In genomic region chr4:98727959-98728347, GRCm38 (mm10) we compare ENCODE assay signal across 10 mouse cellular contexts. TPM values are rescaled to one million over a fixed set of nuclear protein-coding genes. Genes with fewer than 3 reads are reported as not detected.
DNase-seq lines count a peak whose midpoint lies in the region; ATAC-seq and TF ChIP-seq lines count a peak whose summit lies in the region.
"Had no signal": no experiment of that assay in that cellular context is flagged by ENCODE, and none has a peak within 500 bp of the region (broad histone marks: within the 10 kb centered on the region; RNA-seq: fewer than 3 reads in every experiment).

No protein-coding gene starts in this region.

- H3K4me1 ChIP-seq in heart, postnatal 0 days (ENCODE audit: control insufficient read depth, insufficient read depth) = 0 out of 2 replicates have a peak, but pooled peaks cover 12% of the 10 kb centered on the region
- peaks cover 15% of the 10 kb centered on the region for H3K4me1 ChIP-seq in embryonic facial prominence, embryonic 15.5 days
- H3K4me1 ChIP-seq in limb, embryonic 10.5 days = peaks cover 22% of the 10 kb centered on the region
- H3K4me1 ChIP-seq in neural tube, embryonic 13.5 days (replicated peaks) = peaks cover 21% of the 10 kb centered on the region

- H3K27ac ChIP-seq in heart, postnatal 0 days (ENCODE audit: low read depth) = no peak overlapping the region
- H3K27ac ChIP-seq in embryonic facial prominence, embryonic 15.5 days (replicated peaks) = no peak overlapping the region
- no peak overlapping the region for H3K27ac ChIP-seq in limb, embryonic 10.5 days
- no peak overlapping the region for H3K27ac ChIP-seq in neural tube, embryonic 13.5 days (replicated peaks)

- no peaks in the 10 kb centered on the region for H3K36me3 ChIP-seq in heart, postnatal 0 days (replicated peaks; ENCODE audit: control insufficient read depth, insufficient read depth, low read length)
- no peaks in the 10 kb centered on the region for H3K36me3 ChIP-seq in embryonic facial prominence, embryonic 15.5 days
- H3K36me3 ChIP-seq in limb, embryonic 10.5 days = no peaks in the 10 kb centered on the region
- H3K36me3 ChIP-seq in neural tube, embryonic 13.5 days = no peaks in the 10 kb centered on the region

- TF ChIP-seq EP300 in heart, postnatal 0 days (IDR thresholded peaks at IDR 0.05; ENCODE audit: low read depth) = no peak

- H3K9me3 ChIP-seq in heart, postnatal 0 days (replicated peaks; ENCODE audit: control insufficient read depth, low read length) = no peaks in the 10 kb centered on the region
- H3K9me3 ChIP-seq in embryonic facial prominence, embryonic 15.5 days (replicated peaks) = no peaks in the 10 kb centered on the region
- no peaks in the 10 kb centered on the region for H3K9me3 ChIP-seq in limb, embryonic 10.5 days (replicated peaks)
- no peaks in the 10 kb centered on the region; the same call in 1 of the 2 replicates for H3K9me3 ChIP-seq in neural tube, embryonic 13.5 days

- H3K4me3 ChIP-seq in heart, postnatal 0 days (ENCODE audit: low read depth, low read length) = peak overlapping the region; percentile 22
- H3K4me3 ChIP-seq in embryonic facial prominence, embryonic 15.5 days (replicated peaks) = peak overlapping the region; percentile 16; the same call in 1 of the 2 replicates
- peak overlapping the region; percentile 56 for H3K4me3 ChIP-seq in limb, embryonic 10.5 days
- peak overlapping the region; percentile 10; the same call in 1 of the 2 replicates for H3K4me3 ChIP-seq in neural tube, embryonic 13.5 days

- H3K9ac ChIP-seq in heart, postnatal 0 days (replicated peaks; ENCODE audit: low read depth, low read length) = no peak overlapping the region
- no peak overlapping the region for H3K9ac ChIP-seq in embryonic facial prominence, embryonic 15.5 days
- H3K9ac ChIP-seq in neural tube, embryonic 13.5 days = no peak overlapping the region

- H3K4me2 ChIP-seq in heart, postnatal 0 days (ENCODE audit: low read depth, low read length) = peak overlapping the region; percentile 49
- peak overlapping the region; percentile 55 for H3K4me2 ChIP-seq in embryonic facial prominence, embryonic 15.5 days (replicated peaks)
- H3K4me2 ChIP-seq in neural tube, embryonic 13.5 days = peak overlapping the region; percentile 58

- H3K27me3 ChIP-seq in heart, postnatal 0 days (ENCODE audit: control insufficient read depth, insufficient read depth, low read length) = 0 out of 2 replicates have a peak, but pooled peaks cover 15% of the 10 kb centered on the region
- peaks cover 9% of the 10 kb centered on the region; the same call in 1 of the 2 replicates for H3K27me3 ChIP-seq in embryonic facial prominence, embryonic 15.5 days
- H3K27me3 ChIP-seq in limb, embryonic 10.5 days (ENCODE audit: low read depth, poor library complexity, severe bottlenecking) = peaks cover 36% of the 10 kb centered on the region
- H3K27me3 ChIP-seq in neural tube, embryonic 13.5 days = peaks cover 35% of the 10 kb centered on the region
- H3K27me3 ChIP-seq: CH12.LX had no signal

- no peak for TF ChIP-seq CTCF in heart, postnatal 0 days (IDR thresholded peaks at IDR 0.05; ENCODE audit: low read depth)

- WGBS in heart, postnatal 0 days = 4% methylated on average over 10 of the region's 10 CpGs
- WGBS in embryonic facial prominence, embryonic 15.5 days = 2% methylated on average over 10 of the region's 10 CpGs
- 1% methylated on average over 10 of the region's 10 CpGs for WGBS in limb, embryonic 10.5 days
- WGBS in neural tube, embryonic 13.5 days = under 1% methylated on average over 10 of the region's 10 CpGs

- no peak for ATAC-seq in heart, postnatal 0 days (ENCODE audit: insufficient read depth, low read depth)
- no peak for ATAC-seq in embryonic facial prominence, embryonic 15.5 days (ENCODE audit: insufficient number of reproducible peaks, low FRiP score, low TSS enrichment, low read depth)
- ATAC-seq in neural tube, embryonic 13.5 days (ENCODE audit: low read depth) = no peak

- DNase-seq in heart, postnatal 0 days (ENCODE audit: low spot score) = no peak
- no peak for DNase-seq in heart, adult 9 months (ENCODE audit: low spot score in 2 of 2)
- peak; percentile 37 for DNase-seq in limb, embryonic 10.5 days (ENCODE audit: low spot score)
- DNase-seq in ovary, postnatal 10 days (ENCODE audit: low spot score) = no peak
- DNase-seq in gastrocnemius, postnatal 4 days (ENCODE audit: low spot score in 2 of 2) = no peak
- no peak for DNase-seq in right cerebral cortex, adult 18-20 months
- DNase-seq: layer of hippocampus, postnatal 36 days had no signal

RNA-seq across cellular contexts. Expression of gene L1td1, which starts 1.4 kb away (rescaled TPM):
- total RNA-seq in heart, postnatal 0 days (2014; rRNA removed; ENCODE audit: low replicate concordance) = 0.11 TPM in 1 of 2 replicates, not detected in the other
- not detected in 2 replicates for polyA plus RNA-seq in heart, postnatal 0 days (2015; fragmentation: Nextera tagmentation; extraction: Ambion mirVana)
- 0.07 TPM in 1 of 2 replicates, not detected in the other for polyA plus RNA-seq in embryonic facial prominence, embryonic 15.5 days (2015; fragmentation: Nextera tagmentation; extraction: Ambion mirVana)
- 0.61 TPM in 1 of 2 replicates, not detected in the other for polyA plus RNA-seq in limb, embryonic 10.5 days (2016; fragmentation: Nextera tagmentation; extraction: Ambion mirVana)
- polyA plus RNA-seq in neural tube, embryonic 13.5 days (2015; fragmentation: Nextera tagmentation; extraction: Ambion mirVana) = not detected in 2 replicates
- total RNA-seq in gastrocnemius, postnatal 4 days (2021) = not detected
- total RNA-seq: CH12.LX; layer of hippocampus, postnatal 36 days had no signal
